Mouse (Mus musculus) megakaryocyte, embryonic 14.5 days (primary cell): Measurements from ENCODE around the gene Smim7. TPM values are rescaled to one million over a fixed set of nuclear protein-coding genes. Genes with fewer than 3 reads are reported as not detected.

Experiments used
- H3K27me3 ChIP-seq: replicated peaks from 2 replicates; pipeline ENCODE3; 2012; ENCODE audit warnings: inconsistent platforms
- H3K36me3 ChIP-seq: replicated peaks from 2 replicates; pipeline ENCODE3; 2012; ENCODE audit warnings: low read length, inconsistent platforms, mixed read lengths
- H3K4me1 ChIP-seq: 2 replicates; pipeline ENCODE4 v1.6.1; 2012; ENCODE audit warnings: inconsistent platforms
- H3K4me3 ChIP-seq: replicated peaks from 2 replicates; pipeline ENCODE3; 2012; ENCODE audit warnings: moderate library complexity, mild to moderate bottlenecking, inconsistent platforms
- H3K9me3 ChIP-seq: 2 replicates; pipeline ENCODE4 v1.6.1; 2012; ENCODE audit warnings: inconsistent platforms
- FLI1 ChIP-seq: IDR thresholded peaks from 2 replicates; pipeline ENCODE4 v1.6.1; 2012; ENCODE audit warnings: low read length, inconsistent platforms, mixed read lengths
- GATA1 ChIP-seq: IDR thresholded peaks from 3 replicates; pipeline ENCODE4 v1.6.1; 2012; ENCODE audit warnings: mixed read lengths, low read length, inconsistent platforms, borderline replicate concordance
- polyA plus RNA-seq: library from polyadenylated mRNA; stranded (reverse); fragments of >175 nt; gene quantifications from 2 replicates; pipeline ENCODE4 v1.2.3, GENCODE M21; 2012; ENCODE audit warnings: low replicate concordance; ENCODE audit not compliant: insufficient read depth

Smim7 gene
- polyA plus RNA-seq, 1 experiment: 5.6 TPM

- H3K4me3 ChIP-seq: no peak overlapping the region
- H3K9me3 ChIP-seq: no peaks in the 10 kb centered on the region
- TF ChIP-seq FLI1 (no peak), GATA1 (no peak)
- no peaks in the 10 kb centered on the region for H3K36me3 ChIP-seq
- peaks cover 6% of the 10 kb centered on the region for H3K27me3 ChIP-seq
- peaks cover 44% of the 10 kb centered on the region for H3K4me1 ChIP-seq
Observed at GRCm38 (mm10) chr8:72575915-72576314, 5.0 kb upstream of the Smim7 start.

GRCm38 (mm10) chr8:72573450-72573849 lies 2.6 kb upstream of the Smim7 start:
- H3K4me1 ChIP-seq: peaks cover 50% of the 10 kb centered on the region
- H3K27me3 ChIP-seq: peaks cover 3% of the 10 kb centered on the region
- H3K9me3 ChIP-seq: no peaks in the 10 kb centered on the region
- TF ChIP-seq GATA1 (no peak), FLI1 (no peak)
- peaks cover 16% of the 10 kb centered on the region for H3K36me3 ChIP-seq
- H3K4me3 ChIP-seq: no peak overlapping the region

GRCm38 (mm10) chr8:72572507-72572906 lies 1.6 kb upstream of the Smim7 start:
- peak overlapping the region; percentile 93 for H3K4me3 ChIP-seq
- peaks cover 46% of the 10 kb centered on the region for H3K4me1 ChIP-seq
- peaks cover 25% of the 10 kb centered on the region for H3K36me3 ChIP-seq
- H3K27me3 ChIP-seq: peaks cover 3% of the 10 kb centered on the region
- H3K9me3 ChIP-seq: no peaks in the 10 kb centered on the region
- TF ChIP-seq GATA1: no peak
- no peak for TF ChIP-seq FLI1

- Histone ChIP-seq H3K9me3 (no peaks in the 10 kb centered on the region), H3K36me3 (peaks cover 32% of the 10 kb centered on the region), H3K4me1 (peaks cover 49% of the 10 kb centered on the region), H3K27me3 (peaks cover 3% of the 10 kb centered on the region), H3K4me3 (peak within 1 kb of the TSS; percentile 93)
- TF ChIP-seq FLI1: no peak
- no peak for TF ChIP-seq GATA1
Observed at GRCm38 (mm10) chr8:72571611-72572473, 954 bp upstream of the Smim7 start, which contains the start of gene Tmem38a. TSS of gene Tmem38a (plus strand) at chr8:72572055.

- TF ChIP-seq GATA1 (no peak), FLI1 (no peak)
- H3K27me3 ChIP-seq: no peaks in the 10 kb centered on the region
- no peaks in the 10 kb centered on the region for H3K9me3 ChIP-seq
- H3K4me3 ChIP-seq: peak overlapping the region; percentile 54
- H3K4me1 ChIP-seq: peaks cover 70% of the 10 kb centered on the region
- peaks cover 88% of the 10 kb centered on the region for H3K36me3 ChIP-seq
Observed at GRCm38 (mm10) chr8:72565970-72566369, 4.9 kb downstream of the Smim7 start.

GRCm38 (mm10) chr8:72561111-72561689 lies 9.7 kb downstream of the Smim7 start:
- Histone ChIP-seq H3K36me3 (peaks cover 77% of the 10 kb centered on the region), H3K27me3 (no peaks in the 10 kb centered on the region), H3K4me3 (no peak overlapping the region), H3K9me3 (no peaks in the 10 kb centered on the region), H3K4me1 (peaks cover 43% of the 10 kb centered on the region)
- TF ChIP-seq GATA1: no peak
- TF ChIP-seq FLI1: no peak

DNA sequence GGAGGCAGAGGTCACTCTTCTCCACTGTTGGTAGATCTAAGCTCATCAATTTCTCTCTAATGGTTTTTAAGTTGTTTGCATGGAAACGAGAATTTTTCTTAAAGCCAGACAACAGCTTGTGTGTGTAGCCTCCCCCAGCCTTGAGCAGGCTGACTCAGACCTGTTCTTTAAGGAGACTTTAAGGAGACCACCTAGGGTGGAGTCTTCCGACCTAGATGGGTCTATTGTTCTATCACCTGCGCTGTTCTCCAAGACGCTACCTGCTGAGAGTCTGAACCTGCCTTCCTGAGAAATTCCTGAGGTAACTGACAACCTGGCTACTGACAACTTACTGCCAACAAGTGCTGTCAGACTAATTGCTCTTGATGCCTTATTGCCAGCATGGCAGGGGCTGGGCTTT lies 15.1 kb downstream of the Smim7 start:
- peaks cover 63% of the 10 kb centered on the region for H3K36me3 ChIP-seq
- no peak for TF ChIP-seq GATA1
- no peak for TF ChIP-seq FLI1
- peaks cover 56% of the 10 kb centered on the region for H3K4me1 ChIP-seq
- no peaks in the 10 kb centered on the region for H3K27me3 ChIP-seq
- no peak overlapping the region for H3K4me3 ChIP-seq
- H3K9me3 ChIP-seq: no peaks in the 10 kb centered on the region

- no peaks in the 10 kb centered on the region for H3K9me3 ChIP-seq
- no peaks in the 10 kb centered on the region for H3K27me3 ChIP-seq
- H3K4me1 ChIP-seq: peaks cover 76% of the 10 kb centered on the region
- peak overlapping the region; percentile 99 for H3K4me3 ChIP-seq
- H3K36me3 ChIP-seq: peaks cover 49% of the 10 kb centered on the region
- no peak for TF ChIP-seq GATA1
- no peak for TF ChIP-seq FLI1
Observed at GRCm38 (mm10) chr8:72549314-72549892, 21.5 kb downstream of the Smim7 start.

DNA sequence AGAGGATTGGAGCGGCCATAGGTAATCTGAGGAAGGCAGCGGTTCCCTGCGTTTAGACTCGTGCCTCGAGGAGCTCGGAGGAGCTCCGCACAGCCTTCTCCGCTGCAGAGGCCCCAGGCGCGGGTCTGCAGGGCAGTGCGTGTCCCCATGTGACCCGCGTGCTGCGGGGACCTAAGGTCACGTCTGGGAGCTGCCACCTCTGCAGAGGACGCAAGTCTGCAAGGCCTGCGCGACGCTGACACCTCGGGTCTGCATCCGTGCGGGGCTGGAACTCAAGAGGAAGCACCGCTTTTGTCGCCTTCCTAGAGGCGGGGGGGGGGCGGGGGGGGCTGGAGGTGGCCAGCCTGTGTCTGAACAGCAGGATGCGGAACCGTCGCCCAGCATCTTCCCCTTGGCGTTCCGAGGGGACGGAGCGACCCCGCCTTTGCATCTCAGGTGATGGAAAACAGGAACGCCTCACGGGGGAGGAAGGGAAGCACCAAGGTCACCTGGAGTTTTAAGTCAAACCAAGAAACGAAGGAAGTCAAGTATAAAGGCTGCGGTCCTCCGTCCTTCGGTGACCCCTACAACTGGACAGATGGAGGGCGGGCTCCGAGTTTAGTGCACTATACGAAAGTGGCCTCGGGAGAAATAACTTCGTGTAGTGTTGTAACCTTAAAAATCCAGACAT lies 22.1 kb downstream of the Smim7 start:
- Histone ChIP-seq H3K27me3 (no peaks in the 10 kb centered on the region), H3K9me3 (no peaks in the 10 kb centered on the region), H3K4me3 (peak overlapping the region; percentile 99), H3K4me1 (peaks cover 78% of the 10 kb centered on the region), H3K36me3 (peaks cover 50% of the 10 kb centered on the region)
- TF ChIP-seq FLI1 (no peak), GATA1 (no peak)
